8 mouse cellular contexts compared by ENCODE assay signal in genomic region chrX:13041630-13042129, GRCm38 (mm10). TPM values are rescaled to one million over a fixed set of nuclear protein-coding genes. Genes with fewer than 3 reads are reported as not detected.
DNase-seq lines count a peak whose midpoint lies in the region; ATAC-seq and TF ChIP-seq lines count a peak whose summit lies in the region.

No protein-coding gene starts in this region.

- no peaks in the 10 kb centered on the region for H3K9me3 ChIP-seq in heart, embryonic 12.5 days (replicated peaks)
- no peaks in the 10 kb centered on the region for H3K9me3 ChIP-seq in kidney, postnatal 0 days (replicated peaks; ENCODE audit: low read length)
- no peaks in the 10 kb centered on the region for H3K9me3 ChIP-seq in liver, embryonic 11.5 days (ENCODE audit: control insufficient read depth, low read length)
- H3K9me3 ChIP-seq in stomach, embryonic 14.5 days (ENCODE audit: control insufficient read depth, low read depth, low read length) = no peaks in the 10 kb centered on the region

- peak overlapping the region; percentile 95 for H3K27ac ChIP-seq in heart, embryonic 12.5 days (ENCODE audit: poor library complexity, severe bottlenecking)
- H3K27ac ChIP-seq in kidney, postnatal 0 days = peak overlapping the region; percentile 88
- peak overlapping the region; percentile 82 for H3K27ac ChIP-seq in liver, embryonic 11.5 days (ENCODE audit: low read depth, low read length)
- peak overlapping the region; percentile 87 for H3K27ac ChIP-seq in stomach, embryonic 14.5 days (ENCODE audit: low read length)

- peak; percentile 96 for DNase-seq in CD4-positive helper T cell, adult 2 months (ENCODE audit: low read depth, low spot score)
- DNase-seq in brain, embryonic 18.5 days (ENCODE audit: low read depth, low spot score) = peak; percentile 82
- DNase-seq in kidney, postnatal 0 days (ENCODE audit: low spot score) = peak; percentile 95
- peak; percentile 85 for DNase-seq in liver, embryonic 11.5 days (ENCODE audit: low spot score)
- peak; percentile 94 for DNase-seq in naive thymus-derived CD4-positive, alpha-beta T cell, adult 2 months (ENCODE audit: low read depth)

- H3K4me3 ChIP-seq in heart, embryonic 12.5 days = peak overlapping the region; percentile 50
- H3K4me3 ChIP-seq in kidney, postnatal 0 days (replicated peaks; ENCODE audit: low read depth, low read length) = peak overlapping the region; percentile 33
- H3K4me3 ChIP-seq in liver, embryonic 11.5 days (ENCODE audit: low read depth, low read length) = peak overlapping the region; percentile 41
- H3K4me3 ChIP-seq in stomach, embryonic 14.5 days (ENCODE audit: low read depth, low read length) = peak overlapping the region; percentile 36

- ATAC-seq in erythroid progenitor cell, adult 5-6 weeks (replicated peaks; ENCODE audit: low FRiP score, poor library complexity, severe bottlenecking) = peak; percentile 99
- ATAC-seq in heart, embryonic 12.5 days (ENCODE audit: insufficient number of reproducible peaks, low FRiP score) = peak; percentile 99
- ATAC-seq in kidney, postnatal 0 days (replicated peaks; ENCODE audit: low FRiP score, low read depth) = peak; percentile 100
- peak; percentile 100 for ATAC-seq in liver, embryonic 11.5 days (replicated peaks; ENCODE audit: low FRiP score)
- peak; percentile 99 for ATAC-seq in stomach, embryonic 14.5 days (ENCODE audit: insufficient number of reproducible peaks, insufficient read depth, low FRiP score, low read depth)

- peaks cover 6% of the 10 kb centered on the region; the same call in 1 of the 2 replicates for H3K27me3 ChIP-seq in heart, embryonic 12.5 days (replicated peaks)
- H3K27me3 ChIP-seq in kidney, postnatal 0 days (ENCODE audit: insufficient read depth, low read length) = no peaks in the 10 kb centered on the region
- no peaks in the 10 kb centered on the region; the same call in 1 of the 2 replicates for H3K27me3 ChIP-seq in liver, embryonic 11.5 days (replicated peaks; ENCODE audit: control insufficient read depth, insufficient read depth, low read length)
- H3K27me3 ChIP-seq in stomach, embryonic 14.5 days (ENCODE audit: control insufficient read depth, insufficient read depth, low read length) = no peaks in the 10 kb centered on the region

- H3K4me2 ChIP-seq in heart, embryonic 12.5 days = peak overlapping the region; percentile 63
- H3K4me2 ChIP-seq in kidney, postnatal 0 days (ENCODE audit: low read length) = peak overlapping the region; percentile 55
- peak overlapping the region; percentile 62 for H3K4me2 ChIP-seq in liver, embryonic 11.5 days
- H3K4me2 ChIP-seq in stomach, embryonic 14.5 days (replicated peaks; ENCODE audit: low read depth, low read length) = peak overlapping the region; percentile 37

- H3K9ac ChIP-seq in heart, embryonic 12.5 days = peak overlapping the region; percentile 65
- peak overlapping the region; percentile 60 for H3K9ac ChIP-seq in kidney, postnatal 0 days (ENCODE audit: low read depth, low read length)
- peak overlapping the region; percentile 47 for H3K9ac ChIP-seq in liver, embryonic 11.5 days (ENCODE audit: low read depth, low read length)
- H3K9ac ChIP-seq in stomach, embryonic 14.5 days (replicated peaks; ENCODE audit: low read depth, low read length) = peak overlapping the region; percentile 33; the same call in 1 of the 2 replicates

- H3K36me3 ChIP-seq in heart, embryonic 12.5 days = no peaks in the 10 kb centered on the region
- no peaks in the 10 kb centered on the region for H3K36me3 ChIP-seq in kidney, postnatal 0 days (ENCODE audit: insufficient read depth, low read length)
- no peaks in the 10 kb centered on the region for H3K36me3 ChIP-seq in liver, embryonic 11.5 days (ENCODE audit: control insufficient read depth, insufficient read depth, low read length)
- no peaks in the 10 kb centered on the region for H3K36me3 ChIP-seq in stomach, embryonic 14.5 days (ENCODE audit: control insufficient read depth, insufficient read depth, low read length)

- WGBS in heart, embryonic 12.5 days = 8% methylated on average over 35 of the region's 35 CpGs
- whole genome bisulfite sequencing in kidney, postnatal 0 days = 15% methylated on average over 35 of the region's 35 CpGs
- 6% methylated on average over 34 of the region's 35 CpGs for WGBS in liver, embryonic 11.5 days
- 10% methylated on average over 34 of the region's 35 CpGs for WGBS in stomach, embryonic 14.5 days

- peak; percentile 28; the same call in 1 of the 2 replicates for TF ChIP-seq CTCF in kidney, postnatal 0 days (IDR thresholded peaks at IDR 0.05; ENCODE audit: low read depth)

- no peaks in the 10 kb centered on the region for H3K4me1 ChIP-seq in heart, embryonic 12.5 days (replicated peaks)
- no peaks in the 10 kb centered on the region for H3K4me1 ChIP-seq in kidney, postnatal 0 days (replicated peaks; ENCODE audit: insufficient read depth, low read length)
- no peaks in the 10 kb centered on the region for H3K4me1 ChIP-seq in liver, embryonic 11.5 days (replicated peaks; ENCODE audit: control insufficient read depth, insufficient read depth, low read length)
- H3K4me1 ChIP-seq in stomach, embryonic 14.5 days (ENCODE audit: control insufficient read depth, insufficient read depth, low read length) = no peaks in the 10 kb centered on the region

RNA-seq across cellular contexts. Expression of gene Usp9x, which starts 29.6 kb away (rescaled TPM):
- 106 and 107 TPM in 2 replicates for total RNA-seq in erythroid progenitor cell, adult 5-6 weeks (2015; ENCODE audit: low replicate concordance)
- 130 and 139 TPM in 2 replicates for total RNA-seq in erythroid progenitor cell, adult 5-6 weeks (2017; ENCODE audit: low replicate concordance)
- polyA plus RNA-seq in heart, embryonic 12.5 days (2016; fragmentation: Nextera tagmentation; extraction: Ambion mirVana) = 50.8 and 53.2 TPM in 2 replicates
- 23.2 and 23.8 TPM in 2 replicates for polyA plus RNA-seq in kidney, postnatal 0 days (2015; fragmentation: Nextera tagmentation; extraction: Ambion mirVana)
- 34.6 and 39.1 TPM in 2 replicates for polyA plus RNA-seq in liver, embryonic 11.5 days (2014; fragmentation: Nextera tagmentation; extraction: Ambion mirVana)
- polyA plus RNA-seq in stomach, embryonic 14.5 days (2014; fragmentation: Nextera tagmentation; extraction: Ambion mirVana) = 60.8 and 65.8 TPM in 2 replicates

Comparison
In these comparisons a context has a peak if more than half of its experiments do, and no peak if none do; other contexts are left out.
1. Peak in every context shown above with its lines: DNase-seq, ATAC-seq, H3K4me3 ChIP-seq and H3K27ac ChIP-seq.